Mouse (Mus musculus) kidney, postnatal 25 days (tissue): ENCODE results near the gene Dyrk3.
"Not testable (repeated sequence)": the region's sequence is repeated elsewhere in the genome, so short reads cannot be mapped to it uniquely, and the experiment has no call there.

ENCODE experiments used
- DNase-seq, 2 experiments: peaks; one replicate each; pipeline ENCODE4 v3.0.0; 2021; ENCODE audit warnings: mixed read lengths in 2 of 2

Gene Dyrk3

GRCm38 (mm10) chr1:131153018-131153629 is 15.0 kb upstream of the Dyrk3 start, which contains the start of gene Eif2d:
Gene Eif2d (plus strand): TSS chr1:131153181.
- peak; percentile 90 to 95 for DNase-seq

DNA sequence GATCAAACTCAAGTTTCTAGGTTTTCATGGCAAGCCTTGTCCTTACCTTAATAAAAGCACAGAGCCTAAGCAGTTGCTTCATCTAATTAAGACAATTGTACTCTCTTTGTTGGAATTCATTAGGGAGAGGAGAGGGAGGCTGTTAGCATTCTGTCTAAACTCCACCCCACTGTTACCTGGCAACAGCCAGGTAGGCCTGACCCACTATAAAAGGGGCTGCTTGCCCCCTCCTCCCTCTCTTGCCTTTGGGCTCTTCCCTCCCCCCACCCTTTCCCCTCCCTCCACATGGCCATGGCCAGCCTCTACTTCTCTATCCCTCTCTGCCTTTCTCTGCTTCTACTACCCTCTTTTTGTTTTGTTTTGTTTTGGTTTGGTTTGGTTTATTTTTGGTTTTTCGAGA is 11.4 kb upstream of the Dyrk3 start:
- DNase-seq: no peak

- DNase-seq: no peak
Measured at GRCm38 (mm10) chr1:131146181-131146614, 8.1 kb upstream of the Dyrk3 start.

GRCm38 (mm10) chr1:131145222-131145621 is 7.1 kb upstream of the Dyrk3 start:
- not testable (repeated sequence) for DNase-seq

- DNase-seq: no peak
Measured at GRCm38 (mm10) chr1:131142472-131142871, 4.3 kb upstream of the Dyrk3 start.

- DNase-seq: no peak
Measured at GRCm38 (mm10) chr1:131141449-131141848, 3.3 kb upstream of the Dyrk3 start.

DNA sequence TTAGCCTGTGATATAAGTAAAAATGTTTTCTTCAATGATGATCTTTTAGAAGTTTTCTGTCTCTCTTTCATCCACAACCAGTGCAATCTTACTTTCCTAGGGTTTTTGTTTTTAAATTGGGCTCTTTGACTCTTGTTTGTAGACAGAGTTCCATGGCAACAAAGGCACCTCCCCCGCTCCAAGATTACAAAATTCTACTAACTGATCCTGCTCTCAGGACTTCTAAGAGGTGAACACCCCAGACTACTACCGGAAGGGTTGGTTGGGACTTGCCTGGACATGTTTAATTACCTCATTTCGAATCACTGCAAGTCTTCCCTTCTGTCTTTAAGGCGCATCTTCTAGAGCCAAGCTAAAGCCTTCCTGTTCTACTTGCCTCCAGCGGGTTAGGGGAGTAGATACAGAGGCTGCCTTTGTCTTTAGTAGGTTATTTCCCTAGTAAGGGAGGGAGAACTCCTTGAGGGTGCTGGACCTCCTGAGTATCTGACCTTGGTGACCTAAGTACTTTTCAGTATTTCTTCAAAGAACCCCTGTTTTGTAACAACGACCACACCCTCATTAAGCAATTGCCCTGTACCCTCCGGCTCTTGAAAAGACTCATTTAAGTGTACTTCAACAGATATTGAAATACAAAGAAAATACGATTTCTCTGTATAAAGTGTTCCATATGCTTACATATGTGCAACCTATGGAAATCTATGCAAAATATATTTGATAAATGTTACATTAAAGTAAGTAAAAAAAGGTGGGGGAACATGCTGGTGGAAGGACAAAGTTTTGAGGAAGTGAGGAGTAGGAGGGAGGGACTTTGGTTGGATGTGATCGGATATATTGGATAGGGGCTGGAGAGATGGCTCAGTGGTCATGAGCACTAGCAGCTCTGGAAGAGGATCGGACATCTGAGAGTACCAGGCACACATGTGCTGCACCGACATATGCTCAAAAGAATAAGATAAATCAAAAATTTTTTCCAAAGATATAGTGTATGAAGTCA is 1.3 kb upstream of the Dyrk3 start:
- no peak for DNase-seq

- DNase-seq: peak; percentile 5 to 56
Measured at GRCm38 (mm10) chr1:131137717-131138118, 422 bp downstream of the Dyrk3 start.

DNA sequence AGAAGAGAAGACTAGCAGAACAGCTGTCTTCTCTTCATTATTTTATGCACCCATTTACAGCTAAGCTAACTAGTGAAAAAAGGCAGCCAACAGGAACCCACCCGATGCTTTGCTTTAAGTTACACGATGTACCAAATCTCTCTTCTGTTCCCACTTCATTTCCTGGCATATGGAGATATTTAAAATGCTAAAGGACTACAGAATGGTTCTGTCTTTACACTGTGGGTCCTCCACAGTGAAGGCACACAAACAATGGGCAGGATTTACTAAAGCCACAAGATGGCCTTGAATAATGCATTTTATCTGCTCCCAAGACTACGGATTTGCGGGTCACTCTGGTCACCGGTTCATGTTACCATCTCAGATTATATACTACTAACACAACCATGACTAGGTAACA is 1.0 kb downstream of the Dyrk3 start:
- DNase-seq: no peak

DNA sequence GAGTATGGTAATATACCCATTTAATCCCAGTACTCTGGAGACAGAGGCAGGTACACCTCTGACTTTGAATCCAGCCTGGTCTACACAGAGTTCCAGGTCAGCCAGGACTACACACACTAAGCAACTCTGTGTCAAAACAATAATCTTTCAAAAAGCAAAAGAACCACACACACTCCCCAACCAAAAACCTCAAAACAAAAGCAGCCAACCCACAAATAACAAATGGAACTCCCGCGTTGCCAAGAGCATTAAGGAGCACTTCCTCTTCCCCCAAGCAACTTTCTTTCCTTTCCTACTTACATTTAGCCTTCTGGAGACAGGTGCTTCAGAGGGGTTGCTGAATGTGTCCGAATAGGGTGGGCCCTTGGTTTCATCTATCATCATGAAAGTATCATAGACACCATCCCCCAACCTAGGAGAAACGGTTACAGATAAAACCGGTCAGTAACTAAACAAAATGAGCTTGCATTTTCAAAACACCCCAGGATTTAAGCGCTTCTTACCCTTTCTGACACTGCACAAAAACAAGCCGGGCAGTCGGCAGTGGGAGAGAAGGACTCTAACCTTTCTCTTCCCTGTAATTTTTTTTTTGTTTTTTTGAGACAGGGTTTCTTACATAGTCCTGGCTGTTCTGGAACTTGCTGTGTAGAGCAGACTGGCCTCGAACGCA is 2.0 kb downstream of the Dyrk3 start:
- DNase-seq: no peak

DNA sequence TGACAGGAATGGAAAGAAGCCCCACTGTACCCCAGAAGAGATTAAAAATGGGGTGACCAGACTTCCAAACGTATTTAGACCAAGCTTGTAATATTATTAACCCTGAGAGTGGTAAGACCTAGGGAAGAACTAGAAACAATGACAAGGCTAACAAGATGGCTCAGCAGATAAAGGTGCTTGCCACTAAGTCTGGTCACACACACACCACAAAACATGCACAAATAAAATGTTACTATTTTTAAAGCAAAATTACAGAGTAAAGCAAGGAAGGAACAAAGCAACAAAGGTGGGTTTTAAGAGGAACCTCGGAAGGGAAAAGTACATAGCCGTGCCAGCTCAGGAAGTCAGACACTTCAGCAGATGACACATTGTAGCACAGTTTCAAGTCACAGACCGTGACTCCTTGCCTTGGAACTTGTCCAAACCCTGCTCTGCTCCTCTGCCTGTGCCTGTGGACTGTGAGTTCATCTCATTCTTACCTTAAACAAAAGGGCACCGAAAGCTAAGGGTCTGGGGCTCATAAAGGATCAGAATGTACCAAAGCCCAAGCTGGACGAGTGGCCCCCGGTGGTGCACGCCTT is 3.1 kb downstream of the Dyrk3 start:
- DNase-seq: peak; percentile 72 to 74

- no peak for DNase-seq
Measured at GRCm38 (mm10) chr1:131134231-131134630, 3.9 kb downstream of the Dyrk3 start.

GRCm38 (mm10) chr1:131125987-131126744 is 12.0 kb downstream of the Dyrk3 start:
- no peak for DNase-seq

GRCm38 (mm10) chr1:131123522-131124265 is 14.4 kb downstream of the Dyrk3 start:
- DNase-seq: no peak

- DNase-seq: peak in 1 of 2 experiments; percentile 49
Measured at GRCm38 (mm10) chr1:131121987-131122386, 16.2 kb downstream of the Dyrk3 start.

DNA sequence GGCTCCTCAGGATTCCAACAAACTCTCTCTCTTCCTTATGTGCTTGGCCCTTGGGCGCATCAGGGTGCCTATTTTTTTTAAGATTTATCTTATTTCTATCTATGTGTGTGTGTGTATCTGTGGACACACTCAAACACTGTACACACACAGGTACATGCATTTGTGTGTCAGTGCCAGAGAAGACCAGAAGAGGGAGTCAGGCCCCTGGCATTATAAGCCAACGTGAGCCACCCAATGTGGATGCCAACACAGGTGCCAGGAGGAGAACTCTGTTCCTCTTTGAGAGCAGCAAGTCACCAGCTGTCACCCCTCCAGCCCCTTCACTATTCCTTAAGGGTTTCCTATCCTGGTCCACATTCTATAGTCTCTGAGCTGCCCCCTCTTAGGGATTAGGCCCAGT is 19.1 kb downstream of the Dyrk3 start:
- peak in 1 of 2 experiments; percentile 50 for DNase-seq

DNA sequence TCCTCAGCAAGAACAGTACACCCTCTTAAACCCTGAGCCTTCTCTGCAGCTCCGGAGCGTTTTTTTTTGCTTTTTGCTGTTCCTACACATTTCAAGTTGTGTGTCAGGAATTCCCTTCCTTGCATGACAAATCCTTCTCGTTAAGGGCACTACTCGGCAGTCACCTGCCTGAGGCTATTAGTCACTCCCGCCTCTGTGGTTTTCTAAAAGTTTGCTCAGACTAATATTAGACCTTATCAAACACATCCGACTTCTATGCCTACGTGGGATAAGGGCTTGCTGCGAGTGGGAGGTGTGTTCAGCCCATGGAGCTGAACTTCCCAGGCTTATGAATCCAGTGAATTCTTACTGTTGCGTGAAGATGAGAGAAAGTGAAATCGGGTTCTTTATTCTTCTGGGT is 19.6 kb downstream of the Dyrk3 start:
- DNase-seq: no peak

DNA sequence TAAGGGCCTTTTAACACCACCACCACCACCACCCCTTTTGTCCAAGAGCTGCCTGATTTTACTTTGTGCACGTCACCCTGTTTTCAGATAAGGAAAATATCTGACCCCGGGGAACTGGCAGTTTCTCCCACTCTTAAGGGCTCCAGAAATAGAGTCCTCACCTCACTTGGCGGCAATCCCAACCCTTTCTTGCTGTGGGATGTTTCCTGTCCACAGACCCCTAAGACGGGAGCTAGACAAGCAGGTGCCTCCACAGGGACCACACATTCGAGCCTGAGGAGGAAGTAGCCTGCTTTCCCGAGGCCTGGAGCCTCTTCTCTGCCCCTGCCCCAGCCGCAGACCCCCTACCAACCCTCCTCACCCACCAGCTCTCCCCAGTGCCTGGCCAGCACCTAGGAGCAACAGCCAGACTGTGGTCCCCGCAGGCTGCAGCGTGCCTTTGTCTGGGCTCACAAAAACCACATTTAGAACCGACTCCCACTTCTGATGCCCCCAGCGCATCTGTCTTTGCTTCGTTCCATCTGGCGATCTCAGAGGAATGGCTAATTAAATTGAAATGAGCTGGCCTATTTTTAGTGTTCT is 21.6 kb downstream of the Dyrk3 start:
- DNase-seq: no peak

DNA sequence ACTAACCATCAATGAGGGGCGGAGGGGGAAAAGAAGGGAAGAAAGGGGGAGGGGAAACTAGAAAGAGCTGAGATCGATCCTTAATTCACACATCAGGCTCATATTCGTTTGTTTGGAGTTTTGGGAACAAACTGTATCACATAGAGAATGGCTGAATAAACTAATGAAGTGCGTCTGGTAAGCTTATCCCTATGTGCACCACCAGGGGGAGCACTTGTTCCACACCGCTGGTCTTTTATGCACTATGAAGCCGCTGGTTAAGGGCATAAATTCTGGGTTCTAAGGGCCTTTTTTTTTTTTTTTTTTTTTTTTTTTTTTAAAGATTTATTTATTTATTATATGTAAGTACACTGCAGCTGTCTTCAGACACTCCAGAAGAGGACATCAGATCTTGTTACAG is 22.2 kb downstream of the Dyrk3 start:
- peak; percentile 55 to 74 for DNase-seq

GRCm38 (mm10) chr1:131112576-131112975 is 25.6 kb downstream of the Dyrk3 start:
- DNase-seq: peak; percentile 73 to 83

- peak; percentile 34 to 55 for DNase-seq
Measured at GRCm38 (mm10) chr1:131110525-131111106, 27.5 kb downstream of the Dyrk3 start.
